Mouse (Mus musculus) limb, embryonic 14.5 days (tissue): ENCODE data around the gene Cdc16. TPM values are rescaled to one million over a fixed set of nuclear protein-coding genes. Genes with fewer than 3 reads are reported as not detected.

ENCODE experiments used
- ATAC-seq: fragments of 200-750 bp; cut with Nextera tagmentation; 2 replicates; pipeline ENCODE4 v1.8.0; 2017; ENCODE audit warnings: low read depth, moderate number of reproducible peaks, moderate TSS enrichment; ENCODE audit not compliant: low FRiP score
- DNase-seq: peaks from one replicate; pipeline ENCODE4 v3.0.0-alpha.2; 2015; ENCODE audit warnings: low spot score
- H3K27ac ChIP-seq: fragments of 300-500 bp; sonication (generic); replicated peaks from 2 replicates; pipeline ENCODE4 v1.5.1; 2014; ENCODE audit warnings: low read depth, mild to moderate bottlenecking, low read length, moderate library complexity, mixed read lengths
- H3K27me3 ChIP-seq: fragments of 300-500 bp; sonication (generic); 2 replicates; pipeline ENCODE4 v1.6.1; 2014; ENCODE audit warnings: low read length, mixed read lengths; ENCODE audit not compliant: control insufficient read depth, insufficient read depth
- H3K36me3 ChIP-seq: fragments of 300-500 bp; sonication (generic); 2 replicates; pipeline ENCODE4 v1.6.1; 2014; ENCODE audit warnings: mild to moderate bottlenecking, low read length, moderate library complexity, mixed read lengths; ENCODE audit not compliant: control insufficient read depth, insufficient read depth
- H3K4me1 ChIP-seq: fragments of 300-500 bp; sonication (generic); 2 replicates; pipeline ENCODE4 v1.6.1; 2014; ENCODE audit warnings: antibody characterized with exemption, low read length, mixed read lengths; ENCODE audit not compliant: control insufficient read depth, insufficient read depth
- H3K4me2 ChIP-seq: fragments of 300-500 bp; sonication (generic); replicated peaks from 2 replicates; pipeline ENCODE4 v1.6.1; 2014; ENCODE audit warnings: low read depth, mild to moderate bottlenecking, low read length, moderate library complexity; ENCODE audit not compliant: severe bottlenecking
- H3K4me3 ChIP-seq: fragments of 300-500 bp; sonication (generic); replicated peaks from 2 replicates; pipeline ENCODE4 v1.5.1; 2014; ENCODE audit warnings: low read length
- H3K9ac ChIP-seq: fragments of 300-500 bp; sonication (generic); 2 replicates; pipeline ENCODE4 v1.6.1; 2014; ENCODE audit warnings: mild to moderate bottlenecking, low read depth, low read length, moderate library complexity; ENCODE audit not compliant: severe bottlenecking
- H3K9me3 ChIP-seq: fragments of 300-500 bp; sonication (generic); 2 replicates; pipeline ENCODE4 v1.6.1; 2016; ENCODE audit warnings: low read length; ENCODE audit not compliant: control insufficient read depth
- POLR2A ChIP-seq: fragments of 200-500 bp; IDR thresholded peaks from 2 replicates; pipeline ENCODE4 v1.8.0; 2012; ENCODE audit warnings: inconsistent platforms, mild to moderate bottlenecking, moderate library complexity, borderline replicate concordance; ENCODE audit not compliant: insufficient read depth, insufficient read length; ENCODE audit errors: extremely low read depth
- WGBS: fragments of 180-500 bp; shearing (Covaris S2); extraction: QIAGEN DNeasy Blood & Tissue Kit; methylation state at CpG from one replicate; pipeline ENCODE4 v1.1.7; 2014; 5-methylcytosine and 5-hydroxymethylcytosine counted together
- polyA plus RNA-seq, 2 experiments: library from polyadenylated mRNA; depleted of rRNA in 1 of 2; stranded (reverse) in 1 of 2; unstranded in 1 of 2; fragments of >200 nt; fragmentation: Nextera tagmentation in 1 of 2; extraction: Ambion mirVana in 1 of 2; gene quantifications; 2 replicates each; pipeline versions ENCODE4 v1.2.1 to v1.2.3; 2012 to 2014

Cdc16 gene
- polyA plus RNA-seq (2012; rRNA removed) (163 and 178 TPM in 2 replicates), polyA plus RNA-seq (2014; fragmentation: Nextera tagmentation; extraction: Ambion mirVana) (252 and 260 TPM in 2 replicates)

GRCm38 (mm10) chr8:13756982-13757804, at the start of gene Cdc16:
Gene Cdc16 (plus strand): TSS chr8:13757676.
- H3K36me3 ChIP-seq, result peaks cover 18% of the 10 kb centered on the region
- peak within 1 kb of the TSS; percentile 86 for H3K27ac ChIP-seq
- 10% methylated on average over 29 of the region's 40 CpGs for WGBS
- peak within 1 kb of the TSS; percentile 76 for H3K4me2 ChIP-seq
- no peaks in the 10 kb centered on the region for H3K9me3 ChIP-seq
- H3K9ac ChIP-seq, result peak within 1 kb of the TSS; percentile 93
- H3K4me1 ChIP-seq, result peaks cover 21% of the 10 kb centered on the region
- TF ChIP-seq POLR2A, result peak; percentile 65; the same call in 1 of the 2 replicates
- H3K4me3 ChIP-seq, result peak within 1 kb of the TSS; percentile 99
- H3K27me3 ChIP-seq, result no peaks in the 10 kb centered on the region
- DNase-seq, result peak; percentile 90
- ATAC-seq, result peak; percentile 97

GRCm38 (mm10) chr8:13708514-13708913, 49.0 kb upstream of the Cdc16 start:
- H3K4me2 ChIP-seq, result no peak overlapping the region
- H3K4me1 ChIP-seq, result peaks cover 6% of the 10 kb centered on the region
- ATAC-seq, result no peak
- no peak overlapping the region for H3K27ac ChIP-seq
- H3K36me3 ChIP-seq, result no peaks in the 10 kb centered on the region
- H3K4me3 ChIP-seq, result no peak overlapping the region
- DNase-seq, result no peak
- no peak for TF ChIP-seq POLR2A
- H3K9ac ChIP-seq, result no peak overlapping the region
- WGBS, result 89% methylated on average over 5 of the region's 5 CpGs
- H3K9me3 ChIP-seq, result no peaks in the 10 kb centered on the region
- no peaks in the 10 kb centered on the region for H3K27me3 ChIP-seq

GRCm38 (mm10) chr8:13718980-13719379, 38.5 kb upstream of the Cdc16 start:
- H3K9ac ChIP-seq, result no peak overlapping the region
- H3K4me2 ChIP-seq, result no peak overlapping the region
- H3K9me3 ChIP-seq, result no peaks in the 10 kb centered on the region
- no peaks in the 10 kb centered on the region for H3K27me3 ChIP-seq
- no peak for TF ChIP-seq POLR2A
- WGBS, result 87% methylated on average over 8 of the region's 8 CpGs
- no peak for ATAC-seq
- DNase-seq, result no peak
- no peak overlapping the region for H3K27ac ChIP-seq
- H3K4me1 ChIP-seq, result no peaks in the 10 kb centered on the region
- H3K36me3 ChIP-seq, result no peaks in the 10 kb centered on the region
- H3K4me3 ChIP-seq, result no peak overlapping the region

GRCm38 (mm10) chr8:13725722-13726121, 31.8 kb upstream of the Cdc16 start:
- no peak for TF ChIP-seq POLR2A
- Histone ChIP-seq H3K9me3 (no peaks in the 10 kb centered on the region), H3K27me3 (no peaks in the 10 kb centered on the region), H3K4me2 (no peak overlapping the region), H3K4me3 (no peak overlapping the region), H3K36me3 (no peaks in the 10 kb centered on the region), H3K9ac (no peak overlapping the region), H3K27ac (no peak overlapping the region), H3K4me1 (peaks cover 4% of the 10 kb centered on the region)
- DNase-seq (peak; percentile 49), ATAC-seq (no peak)

GRCm38 (mm10) chr8:13727469-13728094, 29.9 kb upstream of the Cdc16 start:
- Histone ChIP-seq H3K4me3 (no peak overlapping the region), H3K27me3 (no peaks in the 10 kb centered on the region), H3K9me3 (no peaks in the 10 kb centered on the region), H3K36me3 (no peaks in the 10 kb centered on the region), H3K9ac (no peak overlapping the region), H3K4me2 (no peak overlapping the region), H3K4me1 (peaks cover 4% of the 10 kb centered on the region), H3K27ac (no peak overlapping the region)
- DNase-seq (peak; percentile 21), ATAC-seq (peak; percentile 57; the same call in 1 of the 2 replicates)
- 18% methylated on average over 10 of the region's 10 CpGs for WGBS
- TF ChIP-seq POLR2A, result no peak
